Mouse (Mus musculus): ENCODE data around the gene Olfr790. TPM values are rescaled to one million over a fixed set of nuclear protein-coding genes. Genes with fewer than 3 reads are reported as not detected.

The Olfr790 gene
- not detected for polyA plus RNA-seq (2014; fragmentation: Illumina TruSeq; extraction: RNeasy Lipid Tissue Mini Kit (QIAGEN cat#74804); ENCODE audit: insufficient read depth, low read depth, low replicate concordance)

DNA sequence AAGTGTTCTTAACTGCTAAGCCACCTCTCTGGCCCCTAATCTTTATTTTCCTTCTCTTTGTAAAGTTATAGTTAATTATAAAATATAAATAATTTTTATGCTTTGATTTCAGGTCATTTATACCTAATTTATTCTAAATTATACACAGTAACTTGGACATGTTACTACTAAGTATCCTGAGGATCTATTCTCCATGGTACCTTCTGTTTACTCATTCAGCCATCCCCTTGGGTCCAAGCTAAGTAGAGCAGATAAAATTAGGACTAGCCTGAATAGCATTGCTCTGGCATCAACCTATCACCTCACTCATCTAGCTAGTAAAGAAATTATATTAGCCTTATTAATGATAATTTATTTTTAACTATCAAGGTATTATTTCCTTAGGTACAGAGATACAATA, at the start of gene Olfr790:
Gene Olfr790, plus strand, starts transcription at position 301 of the 400 bp plus-strand sequence.

GRCm38 (mm10) chr10:129461562-129461961, 36.7 kb upstream of the Olfr790 start, which contains the start of gene Olfr787:
Gene Olfr787, plus strand, starts transcription at chr10:129461862.

GRCm38 (mm10) chr10:129470698-129471097, 27.6 kb upstream of the Olfr790 start, which contains the start of gene Olfr788:
Gene Olfr788, plus strand, starts transcription at chr10:129470998.

GRCm38 (mm10) chr10:129484452-129484851, 13.8 kb upstream of the Olfr790 start, which contains the start of gene Olfr789:
Gene Olfr789, plus strand, starts transcription at chr10:129484752.

DNA sequence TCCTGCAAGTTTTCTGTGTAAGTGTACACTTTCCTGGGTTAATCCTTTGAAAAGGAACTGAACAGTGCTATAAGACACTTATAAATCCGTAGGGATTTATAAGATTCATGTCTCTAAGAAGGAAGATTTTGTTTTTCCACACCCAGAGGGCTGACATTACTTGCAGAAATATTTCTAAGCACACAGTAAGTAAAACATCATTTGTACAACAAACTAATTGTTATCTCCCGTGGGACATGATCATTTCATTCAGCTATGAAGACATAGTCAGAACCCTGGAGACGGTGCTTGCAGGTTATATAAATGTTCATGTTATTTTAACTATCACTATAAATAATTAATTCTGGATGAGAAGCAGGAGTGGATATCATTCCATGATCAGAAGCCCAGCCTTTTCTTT, 23.2 kb downstream of the Olfr790 start, which contains the start of gene Olfr791:
Gene Olfr791, plus strand, starts transcription at position 301 of the 400 bp plus-strand sequence.

GRCm38 (mm10) chr10:129538862-129539261, 40.6 kb downstream of the Olfr790 start, which contains the start of gene Olfr792:
Gene Olfr792, plus strand, starts transcription at chr10:129539162.

Other genes starting within 250 kb of the Olfr790 start
- gene Olfr776, start 239.4 kb upstream of the Olfr790 start, polyA plus RNA-seq (2014; fragmentation: Illumina TruSeq; extraction: RNeasy Lipid Tissue Mini Kit (QIAGEN cat#74804); ENCODE audit: insufficient read depth, low read depth, low replicate concordance), result not detected
- not detected for gene Olfr777, start 227.0 kb upstream of the Olfr790 start, polyA plus RNA-seq (2014; fragmentation: Illumina TruSeq; extraction: RNeasy Lipid Tissue Mini Kit (QIAGEN cat#74804); ENCODE audit: insufficient read depth, low read depth, low replicate concordance)
- gene Olfr780, start 180.4 kb upstream of the Olfr790 start, polyA plus RNA-seq (2014; fragmentation: Illumina TruSeq; extraction: RNeasy Lipid Tissue Mini Kit (QIAGEN cat#74804); ENCODE audit: insufficient read depth, low read depth, low replicate concordance), result not detected
- gene Olfr781, start 169.6 kb upstream of the Olfr790 start, polyA plus RNA-seq (2014; fragmentation: Illumina TruSeq; extraction: RNeasy Lipid Tissue Mini Kit (QIAGEN cat#74804); ENCODE audit: insufficient read depth, low read depth, low replicate concordance), result not detected
- not detected for gene Olfr782, start 149.6 kb upstream of the Olfr790 start, polyA plus RNA-seq (2014; fragmentation: Illumina TruSeq; extraction: RNeasy Lipid Tissue Mini Kit (QIAGEN cat#74804); ENCODE audit: insufficient read depth, low read depth, low replicate concordance)
- gene Olfr784, start 114.4 kb upstream of the Olfr790 start, polyA plus RNA-seq (2014; fragmentation: Illumina TruSeq; extraction: RNeasy Lipid Tissue Mini Kit (QIAGEN cat#74804); ENCODE audit: insufficient read depth, low read depth, low replicate concordance), result not detected
- gene Olfr785, start 93.1 kb upstream of the Olfr790 start, polyA plus RNA-seq (2014; fragmentation: Illumina TruSeq; extraction: RNeasy Lipid Tissue Mini Kit (QIAGEN cat#74804); ENCODE audit: insufficient read depth, low read depth, low replicate concordance), result not detected
- not detected for gene Olfr786, start 71.2 kb upstream of the Olfr790 start, polyA plus RNA-seq (2014; fragmentation: Illumina TruSeq; extraction: RNeasy Lipid Tissue Mini Kit (QIAGEN cat#74804); ENCODE audit: insufficient read depth, low read depth, low replicate concordance)
- gene Olfr787, start 36.6 kb upstream of the Olfr790 start, polyA plus RNA-seq (2014; fragmentation: Illumina TruSeq; extraction: RNeasy Lipid Tissue Mini Kit (QIAGEN cat#74804); ENCODE audit: insufficient read depth, low read depth, low replicate concordance), result not detected
- not detected for gene Olfr788, start 27.5 kb upstream of the Olfr790 start, polyA plus RNA-seq (2014; fragmentation: Illumina TruSeq; extraction: RNeasy Lipid Tissue Mini Kit (QIAGEN cat#74804); ENCODE audit: insufficient read depth, low read depth, low replicate concordance)
- gene Olfr789, start 13.7 kb upstream of the Olfr790 start, polyA plus RNA-seq (2014; fragmentation: Illumina TruSeq; extraction: RNeasy Lipid Tissue Mini Kit (QIAGEN cat#74804); ENCODE audit: insufficient read depth, low read depth, low replicate concordance), result not detected
- not detected for gene Olfr791, start 23.3 kb downstream of the Olfr790 start, polyA plus RNA-seq (2014; fragmentation: Illumina TruSeq; extraction: RNeasy Lipid Tissue Mini Kit (QIAGEN cat#74804); ENCODE audit: insufficient read depth, low read depth, low replicate concordance)
- gene Olfr792, start 40.7 kb downstream of the Olfr790 start, polyA plus RNA-seq (2014; fragmentation: Illumina TruSeq; extraction: RNeasy Lipid Tissue Mini Kit (QIAGEN cat#74804); ENCODE audit: insufficient read depth, low read depth, low replicate concordance), result not detected
- not detected for gene Olfr794, start 69.2 kb downstream of the Olfr790 start, polyA plus RNA-seq (2014; fragmentation: Illumina TruSeq; extraction: RNeasy Lipid Tissue Mini Kit (QIAGEN cat#74804); ENCODE audit: insufficient read depth, low read depth, low replicate concordance)
- not detected for gene Olfr796, start 114.1 kb downstream of the Olfr790 start, polyA plus RNA-seq (2014; fragmentation: Illumina TruSeq; extraction: RNeasy Lipid Tissue Mini Kit (QIAGEN cat#74804); ENCODE audit: insufficient read depth, low read depth, low replicate concordance)
- not detected for gene Olfr798, start 129.4 kb downstream of the Olfr790 start, polyA plus RNA-seq (2014; fragmentation: Illumina TruSeq; extraction: RNeasy Lipid Tissue Mini Kit (QIAGEN cat#74804); ENCODE audit: insufficient read depth, low read depth, low replicate concordance)
- not detected for gene Olfr799, start 139.0 kb downstream of the Olfr790 start, polyA plus RNA-seq (2014; fragmentation: Illumina TruSeq; extraction: RNeasy Lipid Tissue Mini Kit (QIAGEN cat#74804); ENCODE audit: insufficient read depth, low read depth, low replicate concordance)
- not detected for gene Olfr800, start 159.2 kb downstream of the Olfr790 start, polyA plus RNA-seq (2014; fragmentation: Illumina TruSeq; extraction: RNeasy Lipid Tissue Mini Kit (QIAGEN cat#74804); ENCODE audit: insufficient read depth, low read depth, low replicate concordance)
- gene Olfr801, start 175.4 kb downstream of the Olfr790 start, polyA plus RNA-seq (2014; fragmentation: Illumina TruSeq; extraction: RNeasy Lipid Tissue Mini Kit (QIAGEN cat#74804); ENCODE audit: insufficient read depth, low read depth, low replicate concordance), result not detected
- gene Olfr802, start 189.7 kb downstream of the Olfr790 start, polyA plus RNA-seq (2014; fragmentation: Illumina TruSeq; extraction: RNeasy Lipid Tissue Mini Kit (QIAGEN cat#74804); ENCODE audit: insufficient read depth, low read depth, low replicate concordance), result not detected
- gene Olfr803, start 195.8 kb downstream of the Olfr790 start, polyA plus RNA-seq (2014; fragmentation: Illumina TruSeq; extraction: RNeasy Lipid Tissue Mini Kit (QIAGEN cat#74804); ENCODE audit: insufficient read depth, low read depth, low replicate concordance), result not detected
- gene Olfr804, start 204.7 kb downstream of the Olfr790 start, polyA plus RNA-seq (2014; fragmentation: Illumina TruSeq; extraction: RNeasy Lipid Tissue Mini Kit (QIAGEN cat#74804); ENCODE audit: insufficient read depth, low read depth, low replicate concordance), result not detected
- not detected for gene Olfr805, start 230.9 kb downstream of the Olfr790 start, polyA plus RNA-seq (2014; fragmentation: Illumina TruSeq; extraction: RNeasy Lipid Tissue Mini Kit (QIAGEN cat#74804); ENCODE audit: insufficient read depth, low read depth, low replicate concordance)
- gene Olfr806, start 243.4 kb downstream of the Olfr790 start, polyA plus RNA-seq (2014; fragmentation: Illumina TruSeq; extraction: RNeasy Lipid Tissue Mini Kit (QIAGEN cat#74804); ENCODE audit: insufficient read depth, low read depth, low replicate concordance), result not detected

All from lung, adult 10 weeks (tissue).